Mouse (Mus musculus) cerebellum, adult 2 months (tissue): ENCODE results near the gene D10Jhu81e.

Experiments used
- CTCF ChIP-seq: fragments of 200-500 bp; IDR thresholded peaks from 2 replicates; pipeline ENCODE4 v1.5.1; 2011; ENCODE audit warnings: low read depth, mild to moderate bottlenecking, control low read depth, low read length, moderate library complexity, borderline replicate concordance; ENCODE audit not compliant: insufficient read depth
- POLR2A ChIP-seq: fragments of 200-500 bp; IDR thresholded peaks from 2 replicates; pipeline ENCODE4 v1.6.1; 2011; ENCODE audit warnings: low read length, control low read depth, borderline replicate concordance; ENCODE audit not compliant: insufficient read depth

DNA sequence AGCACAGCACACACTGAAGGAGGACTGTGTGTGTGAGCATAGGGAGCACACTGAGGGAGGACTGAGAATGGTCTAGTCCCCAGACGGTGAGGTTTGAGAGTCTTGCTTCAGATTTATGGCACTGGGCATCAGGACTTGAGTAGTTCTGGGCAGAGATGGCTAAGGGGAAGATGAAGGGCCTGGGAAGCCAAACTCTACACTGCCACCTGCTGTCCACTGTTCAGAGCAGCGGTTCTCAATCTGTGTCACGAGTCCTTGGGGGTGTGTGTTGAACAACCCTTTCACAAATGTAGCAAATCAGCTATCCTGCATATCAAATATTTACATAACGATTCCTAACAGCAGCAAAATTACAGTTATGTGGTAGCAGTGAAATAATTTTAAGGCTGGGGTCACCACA, 5.7 kb downstream of the D10Jhu81e start:
- TF ChIP-seq CTCF (peak; percentile 79), POLR2A (no peak)
